Mouse (Mus musculus) ES-Bruce4 (cell line): ENCODE measurements around the gene Brpf3. TPM values are rescaled to one million over a fixed set of nuclear protein-coding genes. Genes with fewer than 3 reads are reported as not detected.

Experiments
- H3K27ac ChIP-seq: 2 replicates; pipeline ENCODE4 v1.5.1; 2012; ENCODE audit warnings: low read length, inconsistent platforms; ENCODE audit not compliant: insufficient read depth
- H3K27me3 ChIP-seq: 2 replicates; pipeline ENCODE4 v1.6.1; 2012; ENCODE audit warnings: mild to moderate bottlenecking, low read length, inconsistent platforms; ENCODE audit not compliant: control insufficient read depth, poor library complexity, insufficient read depth, severe bottlenecking
- H3K36me3 ChIP-seq: 2 replicates; pipeline ENCODE4 v1.6.1; 2012; ENCODE audit warnings: inconsistent platforms, mild to moderate bottlenecking, low read length, moderate library complexity; ENCODE audit not compliant: control insufficient read depth, poor library complexity, insufficient read depth, severe bottlenecking
- H3K4me1 ChIP-seq: one replicate; pipeline ENCODE4 v1.8.1; 2011; ENCODE audit warnings: low read length; ENCODE audit not compliant: control insufficient read depth, insufficient read depth
- H3K4me3 ChIP-seq: 2 replicates; pipeline ENCODE4 v1.5.1; 2011; ENCODE audit warnings: low read depth, mild to moderate bottlenecking, low read length
- H3K9ac ChIP-seq: 2 replicates; pipeline ENCODE4 v1.6.1; 2012; ENCODE audit warnings: low read depth, mild to moderate bottlenecking, inconsistent platforms; ENCODE audit not compliant: poor library complexity, severe bottlenecking
- H3K9me3 ChIP-seq: replicated peaks from 2 replicates; pipeline ENCODE4 v1.6.1; 2012; ENCODE audit warnings: mild to moderate bottlenecking, low read length, inconsistent platforms; ENCODE audit not compliant: control insufficient read depth, poor library complexity, insufficient read depth, severe bottlenecking
- CTCF ChIP-seq: IDR thresholded peaks from one replicate; pipeline ENCODE4 v1.8.1; 2011; ENCODE audit warnings: low read depth, low read length
- EP300 ChIP-seq: IDR thresholded peaks from 2 replicates; pipeline ENCODE4 v1.6.1; 2011; ENCODE audit warnings: low read depth, low read length; ENCODE audit not compliant: insufficient read depth
- POLR2A ChIP-seq: IDR thresholded peaks from one replicate; pipeline ENCODE4 v1.8.1; 2011; ENCODE audit warnings: low read length; ENCODE audit not compliant: insufficient read depth
- polyA plus RNA-seq: library from polyadenylated mRNA; stranded (reverse); fragments of >200 nt; gene quantifications from 2 replicates; pipeline ENCODE4 v1.2.4, GENCODE M21; 2011; ENCODE audit warnings: low read depth; ENCODE audit not compliant: missing spikeins, insufficient read depth, insufficient read length

The Brpf3 gene
- polyA plus RNA-seq, 1 experiment: 89.8 TPM

DNA sequence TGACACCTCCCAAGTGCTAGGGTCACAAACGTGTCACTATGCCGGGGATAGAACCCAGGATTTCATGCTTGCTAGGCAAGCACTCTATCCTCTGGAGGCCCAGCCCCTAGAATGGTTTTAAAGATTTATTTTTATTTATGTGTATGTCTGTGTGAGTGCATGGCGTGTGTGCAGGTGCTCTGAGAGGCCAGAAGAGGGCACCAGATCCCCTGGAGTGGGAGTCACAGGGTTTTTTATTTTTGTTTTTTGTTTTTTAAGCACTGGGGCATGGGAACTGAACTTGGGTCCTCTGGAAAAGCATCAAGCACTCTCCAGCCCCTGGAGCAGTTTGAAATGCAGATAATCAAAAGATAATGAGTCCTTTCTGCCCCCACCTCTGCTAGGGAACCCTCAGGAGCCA is 24.1 kb upstream of the Brpf3 start:
- Histone ChIP-seq H3K4me3 (no peak overlapping the region), H3K27ac (no peak overlapping the region), H3K9ac (no peak overlapping the region), H3K36me3 (0 out of 2 replicates have a peak, but pooled peaks cover 5% of the 10 kb centered on the region), H3K27me3 (no peaks in the 10 kb centered on the region), H3K4me1 (peaks cover 5% of the 10 kb centered on the region), H3K9me3 (no peaks in the 10 kb centered on the region)
- TF ChIP-seq POLR2A (no peak), CTCF (peak; percentile 62), EP300 (no peak)

DNA sequence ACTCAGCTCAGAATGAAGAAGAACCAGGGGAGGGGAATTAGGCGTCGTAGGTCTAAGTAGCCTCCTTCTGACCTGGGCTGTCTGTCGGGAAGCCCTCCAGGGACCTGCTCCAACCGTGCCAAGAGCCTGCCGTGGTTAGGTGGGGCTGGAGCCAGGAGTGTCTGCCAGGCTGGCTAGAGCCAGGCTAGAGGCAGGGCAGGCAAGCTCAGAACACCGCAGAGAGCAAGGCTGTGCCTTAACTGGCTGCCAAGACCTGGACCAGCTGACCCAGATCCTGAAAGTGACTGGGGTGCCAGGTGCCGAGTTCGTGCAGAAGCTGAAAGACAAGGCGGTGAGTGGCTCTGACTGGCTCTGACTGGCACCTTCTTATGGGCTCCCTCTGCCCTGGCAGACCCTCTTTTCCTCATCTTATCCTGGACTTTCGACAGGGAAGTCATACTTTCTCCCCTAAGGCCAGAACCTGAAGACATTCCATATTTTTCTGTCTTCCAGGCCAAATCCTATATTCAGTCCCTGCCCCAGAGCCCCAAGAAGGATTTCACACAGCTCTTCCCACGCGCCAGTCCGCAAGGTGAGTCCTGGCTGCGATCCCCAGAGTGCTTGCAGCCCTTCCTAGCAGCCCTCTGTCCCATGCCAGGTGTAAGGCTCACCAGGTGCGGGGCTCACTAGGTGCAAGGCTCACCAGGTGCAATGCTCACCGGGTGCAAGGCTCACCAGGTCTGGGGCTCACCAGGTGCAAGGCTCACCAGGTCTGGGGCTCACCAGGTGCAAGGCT is 23.5 kb upstream of the Brpf3 start:
- Histone ChIP-seq H3K27ac (no peak overlapping the region), H3K9ac (no peak overlapping the region), H3K36me3 (0 out of 2 replicates have a peak, but pooled peaks cover 5% of the 10 kb centered on the region), H3K27me3 (no peaks in the 10 kb centered on the region), H3K9me3 (no peaks in the 10 kb centered on the region), H3K4me1 (peaks cover 9% of the 10 kb centered on the region), H3K4me3 (no peak overlapping the region)
- TF ChIP-seq POLR2A (no peak), EP300 (no peak), CTCF (no peak)

DNA sequence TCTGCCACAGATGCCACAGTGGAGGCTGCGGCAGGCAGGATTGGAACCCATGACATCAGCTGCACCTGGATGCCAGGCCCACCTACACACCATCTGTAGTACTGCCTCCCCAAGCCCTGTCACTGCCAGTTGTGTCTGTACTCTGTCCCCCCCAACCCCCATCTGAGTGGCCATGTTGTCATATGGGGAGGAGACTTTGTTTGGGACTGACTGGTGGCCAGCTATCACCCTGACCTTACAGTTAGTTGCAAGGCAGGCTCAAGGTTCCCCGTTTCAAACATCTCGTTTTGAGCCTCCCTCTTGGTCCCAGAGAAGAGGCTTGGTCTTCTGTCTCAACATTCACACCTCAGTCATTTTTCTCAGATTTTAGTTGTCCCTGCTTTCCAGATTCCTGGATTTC is 21.2 kb upstream of the Brpf3 start:
- TF ChIP-seq CTCF (no peak), POLR2A (no peak)
- no peak overlapping the region for H3K27ac ChIP-seq
- H3K27me3 ChIP-seq: no peaks in the 10 kb centered on the region
- peaks cover 9% of the 10 kb centered on the region for H3K4me1 ChIP-seq
- H3K36me3 ChIP-seq: 0 out of 2 replicates have a peak, but pooled peaks cover 5% of the 10 kb centered on the region
- no peak overlapping the region for H3K9ac ChIP-seq
- no peak overlapping the region for H3K4me3 ChIP-seq
- no peaks in the 10 kb centered on the region for H3K9me3 ChIP-seq

DNA sequence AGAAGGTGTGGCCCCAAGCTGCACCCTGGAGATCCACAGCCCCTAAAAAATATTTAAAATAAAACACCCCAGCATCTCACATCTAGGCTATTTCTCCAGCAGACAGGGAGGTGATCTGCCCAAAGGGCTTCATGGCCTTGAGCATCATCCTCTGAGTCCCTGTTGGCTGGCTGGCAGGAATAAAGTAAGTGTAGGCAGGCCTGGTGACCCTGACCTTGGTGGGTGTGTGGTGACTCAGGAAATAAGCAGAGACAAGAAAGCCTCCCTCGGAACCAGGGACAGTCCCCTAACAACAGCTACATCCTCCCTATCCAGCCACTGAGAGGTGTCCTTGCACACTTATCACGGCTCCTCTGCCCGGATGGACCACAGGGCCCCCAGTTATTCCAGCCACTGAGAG is 20.1 kb upstream of the Brpf3 start:
- TF ChIP-seq POLR2A (no peak), CTCF (no peak), EP300 (no peak)
- Histone ChIP-seq H3K9ac (no peak overlapping the region), H3K27ac (peak overlapping the region; percentile 83), H3K36me3 (0 out of 2 replicates have a peak, but pooled peaks cover 5% of the 10 kb centered on the region), H3K27me3 (no peaks in the 10 kb centered on the region), H3K4me1 (peaks cover 8% of the 10 kb centered on the region), H3K4me3 (no peak overlapping the region), H3K9me3 (no peaks in the 10 kb centered on the region)

DNA sequence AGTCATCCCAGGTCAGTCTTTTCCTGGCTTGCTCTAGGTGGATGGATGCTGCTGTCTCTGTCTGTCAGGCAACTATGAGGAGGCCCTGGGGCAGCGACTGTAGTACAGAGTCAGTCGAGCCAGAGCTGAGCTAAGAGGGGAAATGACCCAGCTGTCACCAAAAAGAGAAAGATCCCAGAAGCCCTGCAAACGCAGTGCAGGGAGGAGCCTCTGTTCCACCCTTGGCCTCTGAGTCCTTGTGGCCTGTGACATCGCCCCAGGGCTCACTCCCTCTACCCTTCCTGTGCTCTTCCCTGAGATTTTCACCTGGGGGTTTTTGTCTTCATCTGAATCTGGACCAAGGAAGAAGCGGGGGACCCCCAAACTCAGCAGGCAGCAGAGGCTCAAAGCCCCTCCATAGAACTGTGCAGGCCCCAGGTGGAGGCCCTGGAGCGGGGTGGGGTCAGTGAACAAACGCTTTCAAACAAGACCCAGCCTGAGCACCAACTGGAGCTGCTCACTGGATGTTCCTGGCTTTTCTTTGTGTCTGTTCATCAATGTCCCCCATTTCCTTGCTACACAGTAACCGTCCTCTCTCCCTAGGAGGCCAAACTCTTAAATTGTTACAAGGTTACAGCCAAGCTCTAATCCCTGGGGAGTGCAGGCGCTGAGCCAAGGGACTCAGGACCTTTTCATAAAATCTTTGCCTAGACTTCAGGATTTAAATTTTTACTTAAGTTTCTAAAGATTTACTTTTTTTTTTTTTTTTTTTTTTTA is 19.4 kb upstream of the Brpf3 start:
- TF ChIP-seq CTCF: no peak
- TF ChIP-seq EP300: peak; percentile 86
- Histone ChIP-seq H3K4me1 (peaks cover 8% of the 10 kb centered on the region), H3K4me3 (no peak overlapping the region), H3K27ac (peak overlapping the region; percentile 83), H3K9ac (no peak overlapping the region), H3K9me3 (no peaks in the 10 kb centered on the region), H3K27me3 (no peaks in the 10 kb centered on the region), H3K36me3 (0 out of 2 replicates have a peak, but pooled peaks cover 5% of the 10 kb centered on the region)

DNA sequence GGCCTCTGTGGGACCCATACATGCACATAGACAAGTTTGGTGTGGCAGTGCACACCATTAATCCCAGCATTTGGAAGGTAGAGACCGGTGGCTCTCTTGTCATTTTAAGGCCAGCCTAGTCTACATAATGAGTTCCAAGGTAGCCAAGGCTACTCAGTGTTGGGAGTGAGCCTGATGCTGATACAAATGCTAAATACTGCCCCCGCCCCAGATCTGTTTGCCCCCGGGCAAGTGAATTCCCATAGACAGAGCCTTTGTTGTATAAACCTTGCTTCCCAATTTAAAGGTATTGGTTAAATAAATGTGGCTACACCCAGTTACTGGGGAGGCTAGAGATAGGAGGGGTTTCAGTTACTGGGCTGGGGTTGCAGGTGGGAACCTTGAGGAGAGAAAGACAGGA is 15.9 kb upstream of the Brpf3 start:
- Histone ChIP-seq H3K9ac (peak overlapping the region; percentile 68), H3K36me3 (no peaks in the 10 kb centered on the region; the same call in 1 of the 2 replicates), H3K4me1 (peaks cover 14% of the 10 kb centered on the region), H3K27ac (peak overlapping the region; percentile 96), H3K4me3 (peak overlapping the region; percentile 89), H3K27me3 (no peaks in the 10 kb centered on the region), H3K9me3 (no peaks in the 10 kb centered on the region)
- TF ChIP-seq POLR2A: no peak
- TF ChIP-seq CTCF: no peak
- TF ChIP-seq EP300: no peak; the same call in 1 of the 2 replicates
